Mouse (Mus musculus) midbrain, embryonic 10.5 days (tissue): ENCODE data around the gene Coa7. TPM values are rescaled to one million over a fixed set of nuclear protein-coding genes. Genes with fewer than 3 reads are reported as not detected.
"Not testable (repeated sequence)": the region's sequence is repeated elsewhere in the genome, so short reads cannot be mapped to it uniquely, and the experiment has no call there.

ENCODE experiments used
- DNase-seq: peaks from one replicate; pipeline ENCODE4 v3.0.0-alpha.2; 2017; ENCODE audit warnings: low spot score
- H3K27ac ChIP-seq: fragments of 300-500 bp; sonication (generic); replicated peaks from 2 replicates; pipeline ENCODE4 v1.5.1; 2016; ENCODE audit warnings: mild to moderate bottlenecking
- H3K27me3 ChIP-seq: fragments of 300-500 bp; sonication (generic); 2 replicates; pipeline ENCODE4 v1.6.1; 2016; ENCODE audit warnings: low read depth, mild to moderate bottlenecking; ENCODE audit not compliant: poor library complexity, severe bottlenecking
- H3K36me3 ChIP-seq: fragments of 300-500 bp; sonication (generic); 2 replicates; pipeline ENCODE4 v1.6.1; 2016; ENCODE audit warnings: mild to moderate bottlenecking, moderate library complexity
- H3K4me1 ChIP-seq: fragments of 300-500 bp; sonication (generic); 2 replicates; pipeline ENCODE4 v1.6.1; 2016
- H3K4me3 ChIP-seq: fragments of 300-500 bp; sonication (generic); 2 replicates; pipeline ENCODE4 v1.5.1; 2016; ENCODE audit warnings: mild to moderate bottlenecking, moderate library complexity
- H3K9me3 ChIP-seq: fragments of 300-500 bp; sonication (generic); replicated peaks from 2 replicates; pipeline ENCODE4 v1.6.1; 2016; ENCODE audit warnings: mild to moderate bottlenecking
- WGBS: fragments of 180-500 bp; shearing (Covaris S2); methylation state at CpG from one replicate; pipeline ENCODE4 v1.1.7; 2016; 5-methylcytosine and 5-hydroxymethylcytosine counted together
- polyA plus RNA-seq: library from polyadenylated mRNA; unstranded; fragments of >200 nt; fragmentation: Nextera tagmentation; extraction: Ambion mirVana; gene quantifications from 2 replicates; pipeline ENCODE4 v1.2.1, GENCODE M21; 2016

Gene Coa7
- polyA plus RNA-seq, 1 experiment from 2014 or later = 76.5 TPM

- Histone ChIP-seq H3K4me3 (no peak overlapping the region), H3K36me3 (no peaks in the 10 kb centered on the region), H3K27me3 (no peaks in the 10 kb centered on the region), H3K9me3 (no peaks in the 10 kb centered on the region), H3K27ac (peak overlapping the region; percentile 83), H3K4me1 (peaks cover 59% of the 10 kb centered on the region)
- WGBS = 74% methylated on average over 3 of the region's 3 CpGs
- no peak for DNase-seq
Measured at GRCm38 (mm10) chr4:108349064-108349463, 21.1 kb downstream of the Coa7 start.

- 42% methylated on average over 8 of the region's 8 CpGs for WGBS
- Histone ChIP-seq H3K27ac (peak overlapping the region; percentile 83), H3K4me3 (no peak overlapping the region), H3K9me3 (no peaks in the 10 kb centered on the region), H3K27me3 (no peaks in the 10 kb centered on the region), H3K36me3 (no peaks in the 10 kb centered on the region), H3K4me1 (peaks cover 53% of the 10 kb centered on the region)
- no peak for DNase-seq
Measured at GRCm38 (mm10) chr4:108349836-108350547, 22.1 kb downstream of the Coa7 start.

DNA sequence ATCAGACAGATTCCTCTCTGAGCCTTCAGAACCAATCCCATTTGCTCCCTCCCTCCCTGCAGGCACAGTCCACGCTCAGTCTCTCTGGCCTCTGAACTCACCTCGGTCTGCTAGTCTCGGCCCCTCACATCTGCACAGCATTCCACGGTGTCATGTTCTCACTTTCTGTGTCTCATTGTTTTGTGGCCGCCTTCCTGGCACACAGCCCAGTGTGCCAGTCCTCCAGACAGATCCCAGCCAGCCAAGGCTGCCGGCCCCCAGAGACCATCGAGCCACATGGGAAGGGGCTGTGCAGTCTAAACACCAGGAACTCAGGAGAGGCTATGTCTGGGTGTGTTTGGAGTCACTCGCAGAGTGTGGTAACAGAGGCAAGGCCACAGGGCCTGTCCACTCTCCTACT, 22.9 kb downstream of the Coa7 start:
- Histone ChIP-seq H3K9me3 (no peaks in the 10 kb centered on the region), H3K27me3 (no peaks in the 10 kb centered on the region), H3K36me3 (no peaks in the 10 kb centered on the region), H3K4me1 (peaks cover 45% of the 10 kb centered on the region), H3K27ac (peak overlapping the region; percentile 83), H3K4me3 (no peak overlapping the region)
- WGBS = 21% methylated on average over 8 of the region's 8 CpGs
- DNase-seq = peak; percentile 67

- DNase-seq, H3K4me3 ChIP-seq, H3K9me3 ChIP-seq, H3K36me3 ChIP-seq, H3K27me3 ChIP-seq, H3K27ac ChIP-seq: not testable (repeated sequence)
- peaks cover 39% of the 10 kb centered on the region for H3K4me1 ChIP-seq
Measured at GRCm38 (mm10) chr4:108353591-108353990, 25.7 kb downstream of the Coa7 start.

DNA sequence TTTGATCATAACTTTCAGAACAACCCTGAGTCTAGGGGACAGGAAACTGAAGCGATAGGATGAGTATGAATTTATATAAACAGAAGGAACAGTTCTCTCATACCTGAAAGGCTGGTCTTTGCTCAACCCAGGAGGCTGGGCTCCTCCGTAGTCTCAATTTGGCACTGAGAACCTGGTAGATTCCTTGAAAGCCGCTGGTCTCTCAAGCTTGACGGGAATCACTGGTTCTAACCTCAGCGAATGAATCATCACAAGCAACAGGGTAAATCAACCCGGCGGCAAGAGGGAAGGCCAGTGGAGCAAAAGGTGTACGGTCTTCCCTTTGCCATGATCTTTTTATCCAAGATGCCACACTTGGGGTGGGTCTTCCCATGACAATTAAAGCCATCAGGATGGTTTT, 29.5 kb downstream of the Coa7 start:
- WGBS = 94% methylated on average over 8 of the region's 8 CpGs
- no peak for DNase-seq
- H3K27ac ChIP-seq = no peak overlapping the region
- H3K9me3 ChIP-seq = no peaks in the 10 kb centered on the region
- H3K4me3 ChIP-seq = no peak overlapping the region
- no peaks in the 10 kb centered on the region for H3K36me3 ChIP-seq
- peaks cover 49% of the 10 kb centered on the region for H3K4me1 ChIP-seq
- no peaks in the 10 kb centered on the region for H3K27me3 ChIP-seq

GRCm38 (mm10) chr4:108358498-108358897, 30.6 kb downstream of the Coa7 start:
- Histone ChIP-seq H3K9me3 (no peaks in the 10 kb centered on the region), H3K4me3 (no peak overlapping the region), H3K4me1 (peaks cover 59% of the 10 kb centered on the region), H3K27ac (peak overlapping the region; percentile 94), H3K36me3 (no peaks in the 10 kb centered on the region), H3K27me3 (no peaks in the 10 kb centered on the region)
- DNase-seq = no peak
- WGBS = 10% methylated on average over 4 of the region's 4 CpGs

- Histone ChIP-seq H3K36me3 (no peaks in the 10 kb centered on the region), H3K4me1 (peaks cover 71% of the 10 kb centered on the region), H3K9me3 (no peaks in the 10 kb centered on the region), H3K4me3 (peak overlapping the region; percentile 31), H3K27ac (peak overlapping the region; percentile 94), H3K27me3 (no peaks in the 10 kb centered on the region)
- peak; percentile 95 for DNase-seq
- 5% methylated on average over 28 of the region's 28 CpGs for WGBS
Measured at GRCm38 (mm10) chr4:108360136-108361055, 32.5 kb downstream of the Coa7 start.

- H3K4me1 ChIP-seq = peaks cover 71% of the 10 kb centered on the region
- H3K9me3 ChIP-seq = no peaks in the 10 kb centered on the region
- peak; percentile 90 for DNase-seq
- H3K27me3 ChIP-seq = no peaks in the 10 kb centered on the region
- 3% methylated on average over 18 of the region's 18 CpGs for WGBS
- H3K4me3 ChIP-seq = peak overlapping the region; percentile 39
- H3K27ac ChIP-seq = peak overlapping the region; percentile 94
- no peaks in the 10 kb centered on the region for H3K36me3 ChIP-seq
Measured at GRCm38 (mm10) chr4:108362321-108363261, 34.7 kb downstream of the Coa7 start.

- peak; percentile 65 for DNase-seq
- Histone ChIP-seq H3K27me3 (no peaks in the 10 kb centered on the region), H3K36me3 (no peaks in the 10 kb centered on the region), H3K4me3 (peak overlapping the region; percentile 39), H3K4me1 (peaks cover 67% of the 10 kb centered on the region), H3K27ac (peak overlapping the region; percentile 94), H3K9me3 (no peaks in the 10 kb centered on the region)
- WGBS = 9% methylated on average over 7 of the region's 7 CpGs
Measured at GRCm38 (mm10) chr4:108363355-108364110, 35.6 kb downstream of the Coa7 start.

GRCm38 (mm10) chr4:108364111-108364476, 36.2 kb downstream of the Coa7 start:
- peak; percentile 44 for DNase-seq
- no peaks in the 10 kb centered on the region for H3K36me3 ChIP-seq
- H3K27me3 ChIP-seq = no peaks in the 10 kb centered on the region
- peak overlapping the region; percentile 94 for H3K27ac ChIP-seq
- peaks cover 67% of the 10 kb centered on the region for H3K4me1 ChIP-seq
- H3K4me3 ChIP-seq = peak overlapping the region; percentile 39
- 9% methylated on average over 5 of the region's 5 CpGs for WGBS
- H3K9me3 ChIP-seq = no peaks in the 10 kb centered on the region

GRCm38 (mm10) chr4:108369254-108369653, 41.3 kb downstream of the Coa7 start:
- Histone ChIP-seq H3K9me3 (no peaks in the 10 kb centered on the region), H3K4me1 (peaks cover 29% of the 10 kb centered on the region), H3K4me3 (no peak overlapping the region), H3K36me3 (no peaks in the 10 kb centered on the region), H3K27me3 (0 out of 2 replicates have a peak, but pooled peaks cover 6% of the 10 kb centered on the region), H3K27ac (peak overlapping the region; percentile 15; the same call in 1 of the 2 replicates)
- 29% methylated on average over 5 of the region's 5 CpGs for WGBS
- no peak for DNase-seq

GRCm38 (mm10) chr4:108370409-108370808, 42.5 kb downstream of the Coa7 start:
- peaks cover 21% of the 10 kb centered on the region for H3K4me1 ChIP-seq
- no peak overlapping the region for H3K4me3 ChIP-seq
- no peak overlapping the region for H3K27ac ChIP-seq
- H3K36me3 ChIP-seq = no peaks in the 10 kb centered on the region
- no peak for DNase-seq
- 0 out of 2 replicates have a peak, but pooled peaks cover 6% of the 10 kb centered on the region for H3K27me3 ChIP-seq
- 73% methylated on average over 4 of the region's 4 CpGs for WGBS
- no peaks in the 10 kb centered on the region for H3K9me3 ChIP-seq
